Mouse (Mus musculus): ENCODE measurements around the gene Lrig1. TPM values are rescaled to one million over a fixed set of nuclear protein-coding genes. Genes with fewer than 3 reads are reported as not detected.

Gene Lrig1
- polyA plus RNA-seq, 1 experiment = 7.4 TPM

- TF ChIP-seq POLR2A (IDR thresholded peaks at IDR 0.05; ENCODE audit: low read depth, low read length) (no peak), CTCF (IDR thresholded peaks at IDR 0.05; ENCODE audit: extremely low read depth, insufficient read depth, insufficient read length, insufficient replicate concordance) (no peak)
- no peak overlapping the region for H3K27ac ChIP-seq (ENCODE audit: insufficient read depth, low read length)
- no peaks in the 10 kb centered on the region for H3K27me3 ChIP-seq (ENCODE audit: control insufficient read depth, insufficient read depth, low read length)
- peaks cover 7% of the 10 kb centered on the region for H3K4me1 ChIP-seq (ENCODE audit: control insufficient read depth, insufficient read depth, insufficient read length)
- no peaks in the 10 kb centered on the region for H3K36me3 ChIP-seq (ENCODE audit: control insufficient read depth, insufficient read depth, low read length)
- 54% methylated on average over 5 of the region's 5 CpGs for WGBS
- H3K4me3 ChIP-seq (ENCODE audit: extremely low read depth, insufficient read depth, insufficient read length) = no peak overlapping the region
- no peak for DNase-seq (ENCODE audit: low read depth in 1 of 2, low spot score in 2 of 2)
Measured at GRCm38 (mm10) chr6:94625896-94626295, 74.1 kb downstream of the Lrig1 start.

DNA sequence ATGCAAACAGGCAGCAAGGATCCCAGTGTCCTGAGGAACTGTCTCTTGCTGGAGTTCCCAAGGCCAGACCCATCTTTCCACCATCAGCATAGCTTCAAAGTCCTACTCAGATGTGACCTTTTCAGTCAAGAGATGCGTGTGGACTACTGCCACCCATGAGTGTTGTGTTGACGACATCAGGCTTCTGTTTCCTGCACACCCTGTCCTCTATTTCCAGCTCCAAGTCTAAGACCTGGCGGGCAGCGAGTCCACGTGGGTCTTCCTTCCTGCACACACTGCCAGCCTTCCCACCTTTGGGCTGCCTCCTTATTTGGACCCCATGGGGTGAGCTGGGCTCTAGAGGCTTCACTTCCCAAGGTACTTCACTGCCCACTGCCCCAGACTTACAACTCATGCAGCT lies 75.4 kb downstream of the Lrig1 start:
- no peak for DNase-seq (ENCODE audit: low read depth in 1 of 2, low spot score in 2 of 2)
- TF ChIP-seq CTCF (IDR thresholded peaks at IDR 0.05; ENCODE audit: extremely low read depth, insufficient read depth, insufficient read length, insufficient replicate concordance) (no peak), POLR2A (IDR thresholded peaks at IDR 0.05; ENCODE audit: low read depth, low read length) (no peak)
- H3K27ac ChIP-seq (ENCODE audit: insufficient read depth, low read length) = no peak overlapping the region
- H3K36me3 ChIP-seq (ENCODE audit: control insufficient read depth, insufficient read depth, low read length) = 0 out of 2 replicates have a peak, but pooled peaks cover 1% of the 10 kb centered on the region
- H3K4me1 ChIP-seq (ENCODE audit: control insufficient read depth, insufficient read depth, insufficient read length) = peaks cover 7% of the 10 kb centered on the region
- no peaks in the 10 kb centered on the region for H3K27me3 ChIP-seq (ENCODE audit: control insufficient read depth, insufficient read depth, low read length)
- H3K4me3 ChIP-seq (ENCODE audit: extremely low read depth, insufficient read depth, insufficient read length) = no peak overlapping the region
- whole genome bisulfite sequencing = 93% methylated on average over 5 of the region's 5 CpGs

GRCm38 (mm10) chr6:94622983-94623382 lies 77.0 kb downstream of the Lrig1 start:
- no peaks in the 10 kb centered on the region for H3K27me3 ChIP-seq (ENCODE audit: control insufficient read depth, insufficient read depth, low read length)
- peaks cover 7% of the 10 kb centered on the region for H3K4me1 ChIP-seq (ENCODE audit: control insufficient read depth, insufficient read depth, insufficient read length)
- H3K27ac ChIP-seq (ENCODE audit: insufficient read depth, low read length) = no peak overlapping the region
- peak in 1 of 2 experiments; percentile 54 for DNase-seq (ENCODE audit: low read depth in 1 of 2, low spot score in 2 of 2)
- 0 out of 2 replicates have a peak, but pooled peaks cover 1% of the 10 kb centered on the region for H3K36me3 ChIP-seq (ENCODE audit: control insufficient read depth, insufficient read depth, low read length)
- TF ChIP-seq POLR2A (IDR thresholded peaks at IDR 0.05; ENCODE audit: low read depth, low read length) (no peak), CTCF (IDR thresholded peaks at IDR 0.05; ENCODE audit: extremely low read depth, insufficient read depth, insufficient read length, insufficient replicate concordance) (peak; percentile 74; the same call in 1 of the 2 replicates)
- no peak overlapping the region for H3K4me3 ChIP-seq (ENCODE audit: extremely low read depth, insufficient read depth, insufficient read length)
- 86% methylated on average over 4 of the region's 4 CpGs for WGBS

DNA sequence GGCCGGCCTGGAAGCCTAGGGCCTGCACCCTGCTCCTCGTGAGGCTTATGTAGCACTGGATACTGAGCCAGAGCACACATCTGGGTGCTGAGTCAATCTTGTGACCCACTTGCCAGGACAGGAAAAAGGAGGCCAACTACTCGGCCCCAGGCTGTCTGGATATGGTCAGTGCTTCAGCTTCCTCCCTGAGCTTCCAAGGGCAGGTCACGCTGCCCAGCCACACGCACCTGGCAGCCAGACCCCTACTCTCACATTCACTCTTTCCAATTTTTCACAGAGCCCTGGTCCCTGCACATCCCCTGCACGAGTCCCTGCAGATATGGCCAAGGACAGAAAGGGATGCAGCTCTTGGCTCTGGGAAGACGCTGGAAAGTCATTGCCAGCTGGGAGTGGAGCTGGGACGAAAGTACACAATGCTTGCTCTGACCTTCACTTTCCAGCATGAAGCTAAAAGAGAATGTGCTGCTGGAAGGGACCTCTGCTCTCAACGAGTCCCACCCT lies 79.1 kb downstream of the Lrig1 start:
- no peak for TF ChIP-seq CTCF (IDR thresholded peaks at IDR 0.05; ENCODE audit: extremely low read depth, insufficient read depth, insufficient read length, insufficient replicate concordance)
- no peak for TF ChIP-seq POLR2A (IDR thresholded peaks at IDR 0.05; ENCODE audit: low read depth, low read length)
- Histone ChIP-seq H3K4me3 (ENCODE audit: extremely low read depth, insufficient read depth, insufficient read length) (no peak overlapping the region), H3K4me1 (ENCODE audit: control insufficient read depth, insufficient read depth, insufficient read length) (peaks cover 4% of the 10 kb centered on the region), H3K27me3 (ENCODE audit: control insufficient read depth, insufficient read depth, low read length) (no peaks in the 10 kb centered on the region), H3K36me3 (ENCODE audit: control insufficient read depth, insufficient read depth, low read length) (0 out of 2 replicates have a peak, but pooled peaks cover 1% of the 10 kb centered on the region), H3K27ac (ENCODE audit: insufficient read depth, low read length) (peak overlapping the region; percentile 45)
- no peak for DNase-seq (ENCODE audit: low read depth in 1 of 2, low spot score in 2 of 2)
- WGBS = 81% methylated on average over 9 of the region's 9 CpGs

GRCm38 (mm10) chr6:94620287-94620686 lies 79.7 kb downstream of the Lrig1 start:
- Histone ChIP-seq H3K36me3 (ENCODE audit: control insufficient read depth, insufficient read depth, low read length) (0 out of 2 replicates have a peak, but pooled peaks cover 1% of the 10 kb centered on the region), H3K27me3 (ENCODE audit: control insufficient read depth, insufficient read depth, low read length) (no peaks in the 10 kb centered on the region), H3K4me1 (ENCODE audit: control insufficient read depth, insufficient read depth, insufficient read length) (peaks cover under 1% of the 10 kb centered on the region), H3K27ac (ENCODE audit: insufficient read depth, low read length) (peak overlapping the region; percentile 30; the same call in 1 of the 2 replicates), H3K4me3 (ENCODE audit: extremely low read depth, insufficient read depth, insufficient read length) (no peak overlapping the region)
- DNase-seq (ENCODE audit: low read depth in 1 of 2, low spot score in 2 of 2) = no peak
- 90% methylated on average over 6 of the region's 6 CpGs for WGBS
- no peak for TF ChIP-seq CTCF (IDR thresholded peaks at IDR 0.05; ENCODE audit: extremely low read depth, insufficient read depth, insufficient read length, insufficient replicate concordance)
- TF ChIP-seq POLR2A (IDR thresholded peaks at IDR 0.05; ENCODE audit: low read depth, low read length) = no peak

GRCm38 (mm10) chr6:94618671-94619070 lies 81.3 kb downstream of the Lrig1 start:
- no peak for DNase-seq (ENCODE audit: low read depth in 1 of 2, low spot score in 2 of 2)
- Histone ChIP-seq H3K27ac (ENCODE audit: insufficient read depth, low read length) (no peak overlapping the region), H3K4me1 (ENCODE audit: control insufficient read depth, insufficient read depth, insufficient read length) (no peaks in the 10 kb centered on the region), H3K4me3 (ENCODE audit: extremely low read depth, insufficient read depth, insufficient read length) (no peak overlapping the region), H3K36me3 (ENCODE audit: control insufficient read depth, insufficient read depth, low read length) (0 out of 2 replicates have a peak, but pooled peaks cover 1% of the 10 kb centered on the region), H3K27me3 (ENCODE audit: control insufficient read depth, insufficient read depth, low read length) (no peaks in the 10 kb centered on the region)
- no peak for TF ChIP-seq POLR2A (IDR thresholded peaks at IDR 0.05; ENCODE audit: low read depth, low read length)
- no peak for TF ChIP-seq CTCF (IDR thresholded peaks at IDR 0.05; ENCODE audit: extremely low read depth, insufficient read depth, insufficient read length, insufficient replicate concordance)
- WGBS = 92% methylated on average over 5 of the region's 5 CpGs

- no peaks in the 10 kb centered on the region for H3K27me3 ChIP-seq (ENCODE audit: control insufficient read depth, insufficient read depth, low read length)
- no peak overlapping the region for H3K4me3 ChIP-seq (ENCODE audit: extremely low read depth, insufficient read depth, insufficient read length)
- 91% methylated on average over 4 of the region's 4 CpGs for WGBS
- H3K4me1 ChIP-seq (ENCODE audit: control insufficient read depth, insufficient read depth, insufficient read length) = no peaks in the 10 kb centered on the region
- no peak for DNase-seq (ENCODE audit: low read depth in 1 of 2, low spot score in 2 of 2)
- 0 out of 2 replicates have a peak, but pooled peaks cover 1% of the 10 kb centered on the region for H3K36me3 ChIP-seq (ENCODE audit: control insufficient read depth, insufficient read depth, low read length)
- no peak overlapping the region for H3K27ac ChIP-seq (ENCODE audit: insufficient read depth, low read length)
- TF ChIP-seq CTCF (IDR thresholded peaks at IDR 0.05; ENCODE audit: extremely low read depth, insufficient read depth, insufficient read length, insufficient replicate concordance) (no peak), POLR2A (IDR thresholded peaks at IDR 0.05; ENCODE audit: low read depth, low read length) (no peak)
Measured at GRCm38 (mm10) chr6:94615936-94616335, 84.0 kb downstream of the Lrig1 start.

Data from spleen, adult 2 months (tissue).